Mouse (Mus musculus) liver, embryonic 14.5 days (tissue): Measurements from ENCODE around the gene Mlec. TPM values are rescaled to one million over a fixed set of nuclear protein-coding genes. Genes with fewer than 3 reads are reported as not detected.

Experiments used
- ATAC-seq: fragments of 200-750 bp; cut with Nextera tagmentation; 2 replicates; pipeline ENCODE4 v1.8.0; 2017; ENCODE audit warnings: moderate number of reproducible peaks, mild to moderate bottlenecking, moderate library complexity; ENCODE audit not compliant: insufficient read depth
- DNase-seq, 3 experiments: peaks; one replicate each; pipeline ENCODE4 v3.0.0-alpha.2; 2012 to 2013; ENCODE audit warnings: low read depth in 3 of 3, low spot score in 3 of 3
- H3K27ac ChIP-seq: fragments of 300-500 bp; sonication (generic); 2 replicates; pipeline ENCODE4 v1.5.1; 2014; ENCODE audit warnings: moderate library complexity, mild to moderate bottlenecking, control low read depth, inconsistent platforms
- H3K27me3 ChIP-seq: fragments of 300-500 bp; sonication (generic); 2 replicates; pipeline ENCODE4 v1.6.1; 2014; ENCODE audit warnings: mild to moderate bottlenecking, low read length, moderate library complexity; ENCODE audit not compliant: control insufficient read depth, insufficient read depth
- H3K36me3 ChIP-seq: fragments of 300-500 bp; sonication (generic); replicated peaks from 2 replicates; pipeline ENCODE4 v1.6.1; 2014; ENCODE audit warnings: low read depth; ENCODE audit not compliant: control insufficient read depth, insufficient read depth
- H3K4me1 ChIP-seq, 2 experiments: fragments of 200-500 bp in 1 of 2; fragments of 300-500 bp in 1 of 2; sonication (generic) in 1 of 2; replicated peaks; 2 replicates each; pipeline ENCODE4 v1.6.1; 2012 to 2014; ENCODE audit warnings: antibody characterized with exemption in 1 of 2, inconsistent platforms in 1 of 2, low read length in 1 of 2; ENCODE audit not compliant: control insufficient read depth in 2 of 2, insufficient read depth in 2 of 2
- H3K4me2 ChIP-seq: fragments of 300-500 bp; sonication (generic); 2 replicates; pipeline ENCODE4 v1.6.1; 2014; ENCODE audit warnings: low read depth, mild to moderate bottlenecking, control low read depth, moderate library complexity
- H3K4me3 ChIP-seq, 2 experiments: fragments of 200-500 bp in 1 of 2; fragments of 300-500 bp in 1 of 2; sonication (generic) in 1 of 2; 2 replicates each; pipeline ENCODE4 v1.5.1; 2012 to 2014; ENCODE audit warnings: low read depth in 2 of 2, low read length in 2 of 2, mild to moderate bottlenecking in 2 of 2, control low read depth in 1 of 2, inconsistent platforms in 1 of 2, moderate library complexity in 1 of 2; ENCODE audit not compliant: insufficient read depth in 1 of 2
- H3K9ac ChIP-seq: fragments of 300-500 bp; sonication (generic); replicated peaks from 2 replicates; pipeline ENCODE4 v1.6.1; 2014; ENCODE audit warnings: mild to moderate bottlenecking, control low read depth, moderate library complexity
- H3K9me3 ChIP-seq: fragments of 300-500 bp; sonication (generic); 2 replicates; pipeline ENCODE4 v1.6.1; 2016; ENCODE audit warnings: low read length, mixed read lengths; ENCODE audit not compliant: control insufficient read depth
- CTCF ChIP-seq: IDR thresholded peaks from 2 replicates; pipeline ENCODE4 v1.5.1; 2016; ENCODE audit warnings: antibody characterized with exemption, low read depth, control low read depth
- EP300 ChIP-seq: IDR thresholded peaks from 2 replicates; pipeline ENCODE4 v1.6.1; 2016; ENCODE audit warnings: antibody characterized with exemption, low read depth
- WGBS: fragments of 180-500 bp; shearing (Covaris S2); extraction: QIAGEN DNeasy Blood & Tissue Kit; methylation state at CpG from one replicate; pipeline ENCODE4 v1.1.7; 2014; ENCODE audit not compliant: insufficient replicate concordance; 5-methylcytosine and 5-hydroxymethylcytosine counted together
- polyA plus RNA-seq, 2 experiments: library from polyadenylated mRNA; depleted of rRNA in 1 of 2; stranded (reverse) in 1 of 2; unstranded in 1 of 2; fragments of >200 nt; fragmentation: Nextera tagmentation in 1 of 2; extraction: Ambion mirVana in 1 of 2; gene quantifications; 2 replicates each; pipeline versions ENCODE4 v1.2.1 to v1.2.3; 2012 to 2014

Mlec gene
- polyA plus RNA-seq (2012; rRNA removed), result 22.3 and 34.1 TPM in 2 replicates
- 13.9 and 16.1 TPM in 2 replicates for polyA plus RNA-seq (2014; fragmentation: Nextera tagmentation; extraction: Ambion mirVana)

- Histone ChIP-seq H3K4me1 (peaks cover 23 to 37% of the 10 kb centered on the region in 2 experiments), H3K4me2 (peak within 1 kb of the TSS; percentile 87), H3K9me3 (no peaks in the 10 kb centered on the region), H3K4me3 (peak within 1 kb of the TSS; percentile 72), H3K27ac (peak within 1 kb of the TSS; percentile 67), H3K27me3 (no peaks in the 10 kb centered on the region), H3K9ac (peak within 1 kb of the TSS; percentile 76), H3K36me3 (no peaks in the 10 kb centered on the region)
- under 1% methylated on average over 77 of the region's 78 CpGs for WGBS
- peak; percentile 96 to 98 (median 98) for DNase-seq
- peak; percentile 97 for ATAC-seq
- TF ChIP-seq CTCF, result no peak
- no peak; the same call in 1 of the 2 replicates for TF ChIP-seq EP300
Observed at GRCm38 (mm10) chr5:115158040-115158983, at the start of gene Mlec. TSS of gene Mlec (minus strand) at chr5:115158179.

GRCm38 (mm10) chr5:115207244-115207643 is 49.3 kb upstream of the Mlec start:
- H3K4me1 ChIP-seq, result peaks cover 0 to 9% of the 10 kb centered on the region in 2 experiments; a peak in 2 of 4 replicates
- ATAC-seq (no peak), DNase-seq (no peak)
- 54% methylated on average over 5 of the region's 5 CpGs for WGBS
- H3K27ac ChIP-seq, result no peak overlapping the region
- peaks cover 35% of the 10 kb centered on the region for H3K27me3 ChIP-seq
- TF ChIP-seq CTCF (peak; percentile 31; the same call in 1 of the 2 replicates), EP300 (no peak)
- no peaks in the 10 kb centered on the region for H3K9me3 ChIP-seq
- H3K4me2 ChIP-seq, result no peak overlapping the region
- H3K4me3 ChIP-seq, result no peak overlapping the region
- no peaks in the 10 kb centered on the region for H3K36me3 ChIP-seq
- H3K9ac ChIP-seq, result no peak overlapping the region

- Histone ChIP-seq H3K36me3 (no peaks in the 10 kb centered on the region), H3K4me1 (peaks cover 0 to 9% of the 10 kb centered on the region in 2 experiments; a peak in 2 of 4 replicates), H3K27me3 (peaks cover 35% of the 10 kb centered on the region), H3K9me3 (no peaks in the 10 kb centered on the region), H3K27ac (no peak overlapping the region), H3K4me3 (peak overlapping the region in 1 of 2 experiments; percentile 0; a peak in 1 of 4 replicates), H3K4me2 (peak overlapping the region; percentile 37), H3K9ac (no peak overlapping the region)
- 3% methylated on average over 31 of the region's 31 CpGs for WGBS
- TF ChIP-seq CTCF (no peak), EP300 (no peak)
- DNase-seq (no peak), ATAC-seq (no peak)
Observed at GRCm38 (mm10) chr5:115204562-115205311, 46.8 kb upstream of the Mlec start.

- WGBS, result 6% methylated on average over 23 of the region's 23 CpGs
- no peak overlapping the region for H3K27ac ChIP-seq
- peak overlapping the region in 1 of 2 experiments; percentile 4; a peak in 1 of 4 replicates for H3K4me3 ChIP-seq
- DNase-seq (no peak), ATAC-seq (no peak)
- no peaks in the 10 kb centered on the region for H3K9me3 ChIP-seq
- peaks cover 0 to 9% of the 10 kb centered on the region in 2 experiments; a peak in 2 of 4 replicates for H3K4me1 ChIP-seq
- H3K9ac ChIP-seq, result no peak overlapping the region
- no peak for TF ChIP-seq CTCF
- no peak for TF ChIP-seq EP300
- peaks cover 35% of the 10 kb centered on the region for H3K27me3 ChIP-seq
- peak overlapping the region; percentile 37 for H3K4me2 ChIP-seq
- no peaks in the 10 kb centered on the region for H3K36me3 ChIP-seq
Observed at GRCm38 (mm10) chr5:115203735-115204561, 46.0 kb upstream of the Mlec start.
